Mouse (Mus musculus): ENCODE measurements at regions not wholly inside any gene's neighbourhood (a gene's known extent, or its start where the extent isn't known, plus 50 kb on each side); places are given as distances from the start of the nearest gene placed in this dataset.

DNA sequence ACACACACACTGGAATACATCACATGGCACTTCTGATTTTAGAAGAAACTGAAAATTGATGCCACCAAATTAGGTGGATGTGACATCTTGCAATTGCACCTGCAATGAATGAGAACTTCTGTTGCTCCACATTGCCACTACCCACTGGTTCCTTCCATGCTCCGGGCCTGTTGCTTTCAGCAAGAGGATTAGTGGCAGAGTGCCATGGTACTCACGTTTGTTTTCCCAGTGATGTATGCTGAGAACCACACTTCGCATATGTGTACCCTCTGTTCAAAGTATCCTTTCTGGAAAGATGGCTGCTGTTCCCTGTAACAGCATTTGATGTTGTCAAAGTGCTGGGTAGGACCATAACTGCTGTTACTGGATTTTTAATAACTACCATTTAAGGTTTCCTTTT is 351.6 kb downstream of the AI429214 start:
- H3K27ac ChIP-seq = no peak overlapping the region
- no peak overlapping the region for H3K9ac ChIP-seq
- no peaks in the 10 kb centered on the region for H3K4me1 ChIP-seq
- 62% methylated on average over 3 of the region's 3 CpGs for WGBS
- no peaks in the 10 kb centered on the region for H3K36me3 ChIP-seq (ENCODE audit: poor library complexity, severe bottlenecking)
- H3K4me2 ChIP-seq = no peak overlapping the region
- ATAC-seq = peak; percentile 27; the same call in 1 of the 2 replicates
- no peak overlapping the region for H3K4me3 ChIP-seq
- H3K27me3 ChIP-seq = no peaks in the 10 kb centered on the region
- no peaks in the 10 kb centered on the region for H3K9me3 ChIP-seq (replicated peaks)

GRCm38 (mm10) chr8:37347149-37347548 is 353.7 kb downstream of the AI429214 start:
- Histone ChIP-seq H3K9me3 (replicated peaks) (no peaks in the 10 kb centered on the region), H3K9ac (no peak overlapping the region), H3K27ac (no peak overlapping the region), H3K36me3 (ENCODE audit: poor library complexity, severe bottlenecking) (no peaks in the 10 kb centered on the region), H3K4me1 (no peaks in the 10 kb centered on the region), H3K4me2 (no peak overlapping the region), H3K4me3 (no peak overlapping the region), H3K27me3 (no peaks in the 10 kb centered on the region)
- 77% methylated on average over 6 of the region's 6 CpGs for WGBS
- ATAC-seq = peak; percentile 58
